Mouse (Mus musculus) CD4-positive helper T cell, adult 2 months (primary cell): ENCODE measurements around the gene Cubn.

Experiments used
- DNase-seq: peaks from one replicate; pipeline ENCODE4 v3.0.0-alpha.2; 2012; ENCODE audit warnings: low read depth, missing footprints, low spot score

The Cubn gene

GRCm38 (mm10) chr2:13491734-13492133 is at the start of gene Cubn:
Gene Cubn (minus strand): TSS chr2:13491813.
- no peak for DNase-seq

GRCm38 (mm10) chr2:13539860-13540259 is 48.2 kb upstream of the Cubn start:
- DNase-seq: no peak

- no peak for DNase-seq
Observed at GRCm38 (mm10) chr2:13538704-13539377, 47.2 kb upstream of the Cubn start.

DNA sequence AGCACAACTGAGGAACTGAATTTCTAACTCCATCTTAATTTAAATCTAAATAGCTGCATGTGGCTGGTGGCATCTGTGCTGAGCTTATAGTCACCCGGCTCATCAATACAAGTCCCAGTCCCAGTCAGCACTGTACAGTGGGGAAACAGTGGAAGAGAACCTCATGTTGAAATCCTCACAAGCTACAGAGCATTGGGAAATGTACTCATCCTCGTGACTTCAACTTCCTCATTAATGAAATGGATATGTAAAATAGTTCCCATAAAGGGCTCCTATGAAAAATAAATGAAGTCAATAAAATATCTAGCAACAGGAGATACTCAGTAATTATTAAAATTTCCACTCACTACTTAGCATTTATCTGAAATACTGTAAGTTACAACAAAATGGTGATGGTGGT is 46.6 kb upstream of the Cubn start:
- no peak for DNase-seq

- DNase-seq: peak; percentile 57
Observed at GRCm38 (mm10) chr2:13537733-13538132, 46.1 kb upstream of the Cubn start.

GRCm38 (mm10) chr2:13536747-13537146 is 45.1 kb upstream of the Cubn start:
- peak; percentile 25 for DNase-seq

DNA sequence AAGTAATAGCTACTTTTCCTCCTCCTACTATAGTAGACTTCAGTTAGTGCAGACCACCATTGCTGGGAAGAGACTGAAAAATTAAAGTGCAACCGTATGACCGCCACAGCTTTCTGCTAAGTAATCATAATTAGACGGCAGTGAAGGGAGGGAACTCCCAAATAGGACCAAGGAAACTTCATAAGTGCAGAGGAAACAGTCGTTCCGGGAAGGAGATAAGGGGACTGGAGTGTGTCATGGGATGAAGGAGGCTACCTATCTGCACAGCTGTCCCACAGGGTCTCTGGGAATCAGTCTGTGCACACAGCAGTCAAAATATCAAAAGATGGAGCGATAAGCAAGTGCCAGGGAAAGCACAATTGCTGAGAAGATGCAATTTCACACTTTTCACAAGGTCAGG is 39.0 kb upstream of the Cubn start:
- no peak for DNase-seq

GRCm38 (mm10) chr2:13529253-13529933 is 37.8 kb upstream of the Cubn start:
- no peak for DNase-seq

DNA sequence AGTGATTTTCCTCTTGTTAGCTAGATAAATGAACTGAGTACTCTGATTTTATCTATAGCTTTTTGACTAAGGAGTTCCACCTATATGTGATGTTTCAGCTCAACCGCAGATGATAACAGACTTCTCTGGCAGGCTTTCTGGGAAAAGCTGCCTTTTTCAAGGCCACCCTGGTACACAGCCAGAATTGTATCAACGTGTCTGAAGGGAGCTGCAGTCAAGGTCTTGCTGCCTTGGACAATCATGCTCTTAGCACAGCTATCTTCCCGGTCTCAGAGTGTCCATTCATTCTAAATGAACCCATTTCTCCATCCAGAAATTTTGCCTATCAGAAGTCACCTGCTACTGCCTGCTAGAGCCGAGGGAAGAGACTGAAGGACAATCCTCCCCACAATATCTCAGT is 35.9 kb upstream of the Cubn start:
- DNase-seq: no peak

GRCm38 (mm10) chr2:13527125-13527524 is 35.5 kb upstream of the Cubn start:
- no peak for DNase-seq

GRCm38 (mm10) chr2:13526205-13526604 is 34.6 kb upstream of the Cubn start:
- no peak for DNase-seq

- DNase-seq: no peak
Observed at GRCm38 (mm10) chr2:13523540-13524456, 32.2 kb upstream of the Cubn start.

- DNase-seq: no peak
Observed at GRCm38 (mm10) chr2:13522106-13522505, 30.5 kb upstream of the Cubn start.

DNA sequence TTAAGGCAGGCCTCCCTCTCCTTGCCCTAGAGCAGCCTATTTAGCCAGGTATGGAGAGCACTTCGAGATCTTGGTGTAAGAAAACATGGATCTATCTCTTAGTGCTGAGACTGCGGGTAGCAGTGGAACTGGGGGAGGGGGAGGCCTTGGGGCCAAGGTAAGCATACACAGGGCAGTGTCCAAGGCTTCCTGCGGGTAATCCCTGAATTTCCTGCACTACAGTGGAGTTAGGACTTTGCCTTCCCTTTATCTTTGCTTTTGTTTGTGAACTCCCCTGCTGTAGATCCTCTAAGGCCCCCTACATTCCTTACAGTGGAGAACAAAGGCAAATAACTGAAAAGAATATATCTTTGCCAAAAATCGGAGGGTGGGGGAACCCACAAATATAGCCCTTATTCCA is 23.3 kb upstream of the Cubn start:
- DNase-seq: no peak

DNA sequence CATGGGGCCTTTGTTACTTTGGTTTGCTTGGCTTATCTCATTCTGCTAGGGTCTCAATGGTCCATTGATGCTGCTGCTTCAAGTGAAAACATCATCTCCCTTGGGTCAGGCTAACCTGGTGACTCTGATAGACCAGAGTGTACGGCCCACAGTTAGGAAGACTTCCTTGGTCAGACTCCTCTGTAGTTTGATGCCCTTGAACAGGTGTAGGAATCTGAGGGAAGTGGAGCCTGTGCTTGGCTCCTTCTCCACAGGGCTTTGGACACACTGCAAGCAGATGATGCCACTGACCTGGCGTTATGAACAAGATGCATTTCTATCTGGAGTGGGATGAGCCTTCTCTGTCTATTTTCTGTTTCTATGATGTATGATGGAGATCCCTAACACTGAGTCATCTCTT is 11.1 kb upstream of the Cubn start:
- no peak for DNase-seq

GRCm38 (mm10) chr2:13501553-13501952 is 9.9 kb upstream of the Cubn start:
- DNase-seq: no peak

DNA sequence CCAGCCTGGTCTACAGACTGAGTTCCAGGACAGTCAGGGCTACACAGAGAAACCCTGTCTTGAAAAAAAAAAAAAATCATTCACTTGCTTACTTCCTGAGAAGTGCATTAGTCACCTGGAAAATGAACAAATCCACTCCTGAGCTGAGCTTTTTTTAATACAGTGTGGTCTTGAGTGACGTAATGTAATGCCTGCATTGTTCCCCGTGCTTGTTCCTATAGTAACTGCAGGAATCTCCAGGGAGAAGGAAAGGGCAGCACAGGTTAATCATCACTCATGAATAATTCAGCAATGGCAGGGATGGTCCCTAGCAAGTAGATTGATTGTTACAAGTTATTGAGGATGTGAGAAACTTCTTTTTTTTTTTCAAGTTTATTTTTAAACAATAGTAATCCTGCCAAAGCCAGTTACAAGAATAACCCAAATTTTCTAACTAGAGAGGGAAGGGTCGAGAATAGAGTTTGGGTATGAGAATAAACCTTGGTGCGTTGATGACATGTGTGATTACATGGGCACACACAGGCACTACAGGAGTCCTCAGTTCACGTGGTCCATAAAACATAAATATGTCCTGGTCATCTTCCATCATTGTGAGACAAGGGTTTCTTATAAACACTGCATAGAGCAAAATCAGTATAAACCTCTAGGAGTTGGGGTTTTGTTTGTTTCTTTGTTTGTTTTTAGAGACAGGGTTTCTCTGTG is 8.8 kb upstream of the Cubn start:
- DNase-seq: no peak

DNA sequence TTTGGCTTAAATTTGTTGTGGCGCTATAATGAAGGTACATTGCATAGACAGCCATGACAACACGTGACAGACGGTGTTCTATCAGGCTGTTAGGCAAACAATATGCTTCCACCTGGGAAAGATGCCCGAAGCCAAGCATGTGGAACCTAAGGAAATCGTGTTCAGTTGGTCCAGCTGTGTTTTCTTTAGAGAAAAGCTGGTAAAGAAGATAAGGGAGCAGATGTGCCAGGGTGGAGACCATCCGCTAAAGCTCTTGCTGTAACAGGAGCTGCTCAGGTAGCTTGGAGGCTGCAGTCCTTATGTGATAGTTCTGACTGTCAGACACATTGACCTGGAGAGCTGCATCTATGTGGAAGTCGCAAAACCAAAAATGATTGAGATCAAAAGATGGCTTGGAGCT is 7.6 kb upstream of the Cubn start:
- DNase-seq: no peak

- DNase-seq: no peak
Observed at GRCm38 (mm10) chr2:13496087-13496486, 4.5 kb upstream of the Cubn start.

DNA sequence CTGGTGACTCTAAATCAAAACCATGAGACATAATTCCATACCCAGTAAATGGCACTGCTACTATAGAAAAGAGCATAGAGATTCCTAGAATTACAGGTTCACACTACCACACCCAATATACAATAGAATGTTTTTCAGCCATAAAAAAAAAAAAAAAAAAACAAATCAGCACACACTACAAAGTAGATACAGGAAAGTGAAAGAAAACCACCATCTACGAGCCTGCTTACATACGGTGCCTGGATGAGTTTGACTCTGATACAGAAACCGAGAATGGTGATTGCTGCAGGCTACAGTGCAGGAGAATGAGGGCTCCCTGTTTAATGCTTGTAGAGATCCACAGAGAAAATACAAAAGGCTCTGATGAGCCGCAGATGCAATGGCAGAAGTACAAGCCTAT is 1.3 kb upstream of the Cubn start:
- DNase-seq: peak; percentile 38

DNA sequence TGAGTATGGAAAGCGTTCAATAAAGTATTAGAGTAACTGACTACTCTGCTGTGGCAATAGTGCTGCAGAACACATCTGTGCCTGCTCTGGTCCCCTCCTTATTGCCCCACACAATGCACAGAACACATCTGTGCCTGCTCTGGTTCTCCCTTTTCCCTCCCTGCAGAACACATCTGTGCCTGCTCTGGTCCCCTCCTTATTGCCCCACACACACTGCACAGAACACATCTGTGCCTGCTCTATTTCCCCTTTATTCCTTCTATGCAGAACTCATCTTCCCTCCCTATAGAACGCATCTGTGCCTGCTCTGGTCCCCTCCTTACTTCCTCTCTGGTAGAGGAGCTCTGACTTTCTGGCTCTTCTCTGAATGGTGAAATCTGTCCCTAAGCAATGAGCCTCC is 1.1 kb downstream of the Cubn start:
- DNase-seq: no peak

GRCm38 (mm10) chr2:13486470-13486869 is 5.1 kb downstream of the Cubn start:
- no peak for DNase-seq
